Mouse (Mus musculus): ENCODE data around the gene Nos3.

DNA sequence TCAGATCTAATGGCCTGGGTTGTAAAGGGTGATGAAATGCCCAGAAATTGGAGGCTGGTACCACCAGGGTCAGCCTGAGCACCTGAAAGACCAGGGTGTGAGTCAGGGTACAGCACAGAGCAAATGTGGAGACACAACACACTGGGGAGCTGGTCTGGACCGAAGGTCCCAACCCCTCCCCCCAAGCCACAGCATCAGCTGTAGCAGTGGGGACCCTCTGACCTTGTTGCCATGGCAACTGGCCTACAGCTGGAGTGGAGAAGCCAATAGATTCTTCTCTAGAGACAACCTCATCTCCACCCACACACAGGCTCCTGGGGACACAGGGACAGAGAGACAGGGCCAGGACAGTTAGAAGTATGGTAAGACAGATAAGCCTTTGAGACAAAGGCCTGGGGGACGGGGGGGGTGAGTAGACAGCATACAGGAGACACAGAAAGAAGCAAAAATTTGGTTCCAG is 20.6 kb upstream of the Nos3 start:
- TF ChIP-seq CTCF (IDR thresholded peaks at IDR 0.05; ENCODE audit: insufficient read depth, low read length) (no peak), POLR2A (IDR thresholded peaks at IDR 0.05; ENCODE audit: borderline replicate concordance, extremely low read depth, low read depth, low read length) (no peak)

All from lung, adult 2 months (tissue).